Mouse (Mus musculus): Measurements from ENCODE around the gene C2cd4a. TPM values are rescaled to one million over a fixed set of nuclear protein-coding genes. Genes with fewer than 3 reads are reported as not detected.

Gene C2cd4a
- polyA plus RNA-seq, 1 experiment from 2014 or later, result 0.27 TPM

DNA sequence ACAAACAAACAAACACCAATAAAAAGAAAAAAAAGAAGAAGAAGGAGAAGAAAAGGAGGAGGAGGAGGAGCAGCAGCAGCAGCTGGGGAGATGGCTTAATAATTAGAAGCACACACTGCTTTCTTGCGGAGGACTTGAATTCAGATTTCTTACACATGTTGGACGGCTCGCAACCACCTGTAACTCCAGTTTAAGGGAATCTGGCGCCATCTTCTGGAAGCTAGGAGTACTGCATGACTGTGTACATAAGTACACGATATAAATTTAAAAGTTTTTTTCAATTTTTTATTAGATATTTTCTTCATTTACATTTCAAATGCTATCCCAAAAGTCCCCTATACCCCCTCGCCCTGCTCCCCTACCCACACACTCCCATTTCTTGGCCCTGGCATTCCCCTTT, 29.9 kb downstream of the C2cd4a start:
- WGBS, result 34% methylated on average over 6 of the region's 6 CpGs
- no peak overlapping the region for H3K27ac ChIP-seq
- H3K36me3 ChIP-seq, result no peaks in the 10 kb centered on the region
- no peak overlapping the region for H3K9ac ChIP-seq
- H3K27me3 ChIP-seq (replicated peaks), result no peaks in the 10 kb centered on the region
- H3K4me3 ChIP-seq, result no peak overlapping the region
- H3K4me1 ChIP-seq, result 0 out of 2 replicates have a peak, but pooled peaks cover 7% of the 10 kb centered on the region
- H3K4me2 ChIP-seq (replicated peaks), result no peak overlapping the region
- no peak for ATAC-seq (ENCODE audit: low FRiP score, low read depth)
- H3K9me3 ChIP-seq, result no peaks in the 10 kb centered on the region

DNA sequence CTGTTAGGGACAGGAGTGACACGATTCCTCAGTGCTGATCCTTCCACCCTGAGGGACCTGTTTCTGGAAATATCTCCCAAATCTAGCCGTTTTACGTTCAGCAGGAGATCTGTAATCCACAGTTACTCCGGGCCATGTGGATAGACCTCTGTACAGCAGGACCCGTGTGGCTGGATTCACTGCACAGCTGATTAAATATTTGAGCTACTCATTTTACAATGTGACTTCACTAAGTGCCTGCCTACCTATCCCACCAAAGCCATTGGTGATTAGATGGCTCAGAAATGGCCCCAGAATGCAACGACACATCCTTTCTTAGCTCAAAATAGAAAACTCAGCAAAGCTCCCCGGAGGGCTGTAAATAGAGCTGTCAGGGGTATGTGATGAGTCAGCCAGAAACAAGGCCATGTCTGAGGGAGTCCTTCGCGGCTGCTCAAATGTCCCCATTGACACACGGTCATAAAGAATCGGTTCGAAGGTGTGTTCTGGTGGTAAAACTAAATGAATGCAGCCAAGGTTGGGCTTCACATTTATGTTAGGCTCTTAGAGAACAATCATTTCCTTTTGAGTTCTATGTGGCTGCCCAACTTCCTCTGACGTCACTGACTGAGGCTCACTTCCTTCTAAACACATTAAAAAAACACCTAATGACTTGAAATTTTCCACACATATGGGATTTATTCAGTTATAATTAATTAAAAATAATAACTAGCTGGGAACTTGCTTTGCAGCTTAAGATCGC, 32.9 kb downstream of the C2cd4a start:
- H3K9ac ChIP-seq, result no peak overlapping the region
- no peak overlapping the region for H3K27ac ChIP-seq
- no peak for ATAC-seq (ENCODE audit: low FRiP score, low read depth)
- H3K4me1 ChIP-seq, result peaks cover 26% of the 10 kb centered on the region
- H3K9me3 ChIP-seq, result no peaks in the 10 kb centered on the region
- no peaks in the 10 kb centered on the region for H3K36me3 ChIP-seq
- no peak overlapping the region for H3K4me2 ChIP-seq (replicated peaks)
- H3K4me3 ChIP-seq, result no peak overlapping the region
- 46% methylated on average over 14 of the region's 14 CpGs for WGBS
- H3K27me3 ChIP-seq (replicated peaks), result no peaks in the 10 kb centered on the region

DNA sequence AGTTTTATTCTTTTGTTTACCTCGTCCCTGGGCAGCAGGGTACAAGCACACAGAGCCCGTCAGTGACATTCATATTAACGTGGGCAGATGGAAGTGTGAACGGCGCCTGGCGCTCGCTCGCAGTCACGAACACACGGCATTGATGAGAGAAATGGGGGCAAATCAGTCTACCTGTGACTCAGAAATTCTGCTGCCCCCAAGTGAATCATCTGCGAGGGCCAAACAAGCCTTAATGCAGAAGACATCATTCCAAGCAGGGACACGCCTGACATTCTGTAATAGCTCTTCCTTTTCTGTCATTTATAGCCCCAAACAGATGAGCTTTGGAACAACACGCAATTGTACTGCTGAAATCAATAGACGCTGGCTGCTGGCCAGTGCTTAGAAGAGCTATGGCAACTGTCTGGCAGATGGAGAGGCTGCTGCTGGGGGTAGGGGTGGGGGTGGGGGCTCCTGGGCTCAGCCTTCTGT, 36.9 kb downstream of the C2cd4a start:
- H3K9me3 ChIP-seq, result no peaks in the 10 kb centered on the region
- peaks cover 29% of the 10 kb centered on the region for H3K4me1 ChIP-seq
- ATAC-seq (ENCODE audit: low FRiP score, low read depth), result peak; percentile 79
- WGBS, result 28% methylated on average over 14 of the region's 14 CpGs
- H3K27me3 ChIP-seq (replicated peaks), result no peaks in the 10 kb centered on the region
- no peaks in the 10 kb centered on the region for H3K36me3 ChIP-seq
- no peak overlapping the region for H3K9ac ChIP-seq
- H3K4me3 ChIP-seq, result no peak overlapping the region
- peak overlapping the region; percentile 50; the same call in 1 of the 2 replicates for H3K27ac ChIP-seq
- peak overlapping the region; percentile 46 for H3K4me2 ChIP-seq (replicated peaks)

DNA sequence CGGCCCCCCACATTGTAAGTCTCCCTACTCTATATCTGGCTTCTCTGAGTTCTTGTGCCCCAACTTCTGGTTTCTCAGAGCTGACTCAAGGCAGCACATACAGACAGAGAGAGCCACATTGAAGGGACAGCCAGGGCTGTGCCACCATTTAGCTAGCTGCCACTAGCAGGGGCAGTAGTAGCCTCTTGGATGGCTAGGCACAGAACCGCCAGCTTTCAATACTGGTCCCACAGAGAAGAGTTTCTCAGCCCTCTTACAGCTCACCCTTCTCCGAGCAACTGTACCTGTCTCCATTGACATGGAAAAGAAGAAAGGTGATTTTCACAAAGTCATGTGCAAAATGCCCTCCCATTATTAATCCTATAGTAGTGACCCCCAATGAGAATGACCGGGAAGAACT, 37.5 kb downstream of the C2cd4a start:
- no peak for ATAC-seq (ENCODE audit: low FRiP score, low read depth)

DNA sequence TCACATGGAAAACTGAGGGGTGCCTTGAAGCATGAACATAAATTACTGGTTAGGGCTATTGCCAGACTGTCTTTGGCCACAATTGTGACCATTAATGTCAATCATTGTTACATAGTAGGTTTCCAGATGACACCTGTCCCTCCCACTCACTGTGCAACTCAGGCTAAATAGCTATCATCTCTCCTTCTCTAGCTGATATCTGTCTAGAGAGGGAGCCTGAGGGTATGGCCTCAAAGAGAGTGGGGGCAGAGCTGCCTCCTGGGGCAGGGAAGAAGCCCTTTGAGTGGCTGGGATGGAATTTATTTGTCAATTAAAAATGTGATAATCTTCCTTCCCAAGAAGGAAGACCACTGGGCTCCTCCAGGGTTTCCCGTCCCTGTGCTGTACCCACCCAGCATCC, 37.9 kb downstream of the C2cd4a start:
- Histone ChIP-seq H3K27me3 (replicated peaks) (no peaks in the 10 kb centered on the region), H3K36me3 (no peaks in the 10 kb centered on the region), H3K4me2 (replicated peaks) (no peak overlapping the region), H3K9me3 (no peaks in the 10 kb centered on the region), H3K4me1 (peaks cover 28% of the 10 kb centered on the region), H3K4me3 (no peak overlapping the region), H3K27ac (no peak overlapping the region), H3K9ac (no peak overlapping the region)
- WGBS, result 50% methylated on average over 1 of the region's 1 CpGs
- ATAC-seq (ENCODE audit: low FRiP score, low read depth), result no peak

More for the DNA sequence above, 37.5 kb downstream of the C2cd4a start:
- H3K27me3 ChIP-seq (replicated peaks), result no peaks in the 10 kb centered on the region
- no peaks in the 10 kb centered on the region for H3K9me3 ChIP-seq
- no peak overlapping the region for H3K4me3 ChIP-seq
- H3K4me1 ChIP-seq, result peaks cover 29% of the 10 kb centered on the region
- no peaks in the 10 kb centered on the region for H3K36me3 ChIP-seq
- H3K9ac ChIP-seq, result no peak overlapping the region
- H3K27ac ChIP-seq, result 0 out of 2 replicates have a peak overlapping the region, but pooled peaks have one; percentile 50
- WGBS, result 92% methylated on average over 4 of the region's 4 CpGs
- H3K4me2 ChIP-seq (replicated peaks), result peak overlapping the region; percentile 46; the same call in 1 of the 2 replicates

DNA sequence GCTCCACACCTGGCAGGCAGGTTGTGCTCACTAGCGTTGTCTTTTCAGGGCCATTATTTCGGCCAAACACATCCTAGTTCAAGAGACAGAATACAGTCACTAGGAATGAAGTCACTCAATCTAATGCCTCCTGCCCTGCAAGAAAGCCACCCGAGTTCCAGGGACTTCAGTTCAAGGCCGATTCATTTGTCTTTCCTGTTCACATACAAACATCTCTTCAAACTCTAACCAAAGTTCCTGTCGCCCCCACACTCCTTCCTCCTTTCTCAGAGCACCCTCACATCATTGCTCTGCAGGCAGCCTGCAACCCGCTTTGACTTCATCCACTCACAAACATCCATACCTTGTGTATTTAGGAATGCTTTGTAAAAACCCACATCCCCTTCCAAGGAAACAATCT, 38.6 kb downstream of the C2cd4a start:
- H3K4me2 ChIP-seq (replicated peaks), result no peak overlapping the region
- no peaks in the 10 kb centered on the region for H3K27me3 ChIP-seq (replicated peaks)
- no peak overlapping the region for H3K9ac ChIP-seq
- ATAC-seq (ENCODE audit: low FRiP score, low read depth), result no peak
- WGBS, result 86% methylated on average over 6 of the region's 6 CpGs
- no peak overlapping the region for H3K4me3 ChIP-seq
- H3K4me1 ChIP-seq, result peaks cover 23% of the 10 kb centered on the region
- no peaks in the 10 kb centered on the region for H3K36me3 ChIP-seq
- no peak overlapping the region for H3K27ac ChIP-seq
- no peaks in the 10 kb centered on the region for H3K9me3 ChIP-seq

DNA sequence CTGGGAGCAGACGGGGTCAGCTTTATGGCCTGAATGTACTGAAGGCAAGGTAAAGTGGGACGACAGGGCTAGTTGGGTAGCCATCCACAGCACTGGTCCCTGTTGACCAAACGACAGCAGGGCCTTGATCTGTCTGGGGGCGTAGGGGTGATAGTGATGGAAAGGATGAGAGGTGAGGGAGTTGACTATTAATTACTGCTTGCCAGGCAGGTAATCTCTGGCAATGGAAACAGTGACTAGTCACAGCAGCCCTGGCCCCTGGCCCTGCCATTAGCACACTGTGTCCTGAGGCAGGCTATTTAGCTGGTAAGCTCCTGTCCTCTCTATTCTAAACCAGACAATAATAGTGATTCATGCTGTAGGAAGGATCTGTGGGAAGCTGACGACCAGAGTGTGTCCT, 39.7 kb downstream of the C2cd4a start:
- Histone ChIP-seq H3K27ac (no peak overlapping the region), H3K9ac (no peak overlapping the region), H3K4me2 (replicated peaks) (no peak overlapping the region), H3K27me3 (replicated peaks) (no peaks in the 10 kb centered on the region), H3K9me3 (no peaks in the 10 kb centered on the region), H3K4me1 (peaks cover 23% of the 10 kb centered on the region), H3K36me3 (no peaks in the 10 kb centered on the region), H3K4me3 (no peak overlapping the region)
- 65% methylated on average over 5 of the region's 5 CpGs for WGBS
- no peak for ATAC-seq (ENCODE audit: low FRiP score, low read depth)

DNA sequence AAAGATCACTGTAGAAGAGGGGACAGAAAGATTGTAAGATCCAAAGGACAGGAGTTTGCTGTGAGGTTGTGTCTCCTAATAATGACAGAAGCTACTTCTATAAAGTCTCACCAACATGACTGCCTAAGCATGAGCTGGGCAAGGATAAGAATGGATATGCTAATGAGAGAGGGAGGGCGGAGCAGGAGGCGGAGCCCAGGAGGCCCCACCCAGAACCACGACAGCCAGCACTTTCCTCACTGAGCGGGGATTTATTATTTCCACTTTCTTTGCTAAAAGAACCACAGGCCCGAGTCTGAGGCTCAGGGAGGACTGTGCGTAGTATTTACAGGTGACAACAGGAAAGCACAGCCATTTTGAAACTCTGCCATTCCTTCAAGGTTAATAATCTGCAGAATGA, 44.5 kb downstream of the C2cd4a start:
- no peak for ATAC-seq (ENCODE audit: low FRiP score, low read depth)
- Histone ChIP-seq H3K27me3 (replicated peaks) (no peaks in the 10 kb centered on the region), H3K4me3 (no peak overlapping the region), H3K27ac (no peak overlapping the region), H3K4me2 (replicated peaks) (no peak overlapping the region), H3K9ac (no peak overlapping the region), H3K9me3 (peaks cover 8% of the 10 kb centered on the region), H3K4me1 (no peaks in the 10 kb centered on the region), H3K36me3 (no peaks in the 10 kb centered on the region)
- 62% methylated on average over 6 of the region's 6 CpGs for WGBS

DNA sequence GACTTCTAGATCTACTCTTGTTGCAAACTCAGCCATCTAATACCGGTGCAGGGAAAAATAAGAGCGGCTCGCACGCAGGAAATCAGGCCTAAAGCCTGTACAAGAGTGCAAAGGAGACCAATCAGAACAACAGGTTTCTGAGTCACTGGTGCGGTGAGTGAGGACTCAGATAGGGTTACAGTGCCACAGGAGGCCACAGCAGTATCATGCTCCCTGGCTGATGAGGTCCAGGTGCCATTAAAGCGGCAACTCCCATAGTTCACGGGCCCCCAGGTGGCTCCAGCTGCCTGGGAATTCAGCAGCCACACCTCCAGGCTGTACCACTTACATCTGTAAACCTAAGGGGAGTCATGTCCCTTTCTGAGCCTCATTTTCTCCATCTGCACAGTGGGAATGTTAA, 45.8 kb downstream of the C2cd4a start:
- Histone ChIP-seq H3K4me3 (no peak overlapping the region), H3K4me1 (no peaks in the 10 kb centered on the region), H3K27ac (no peak overlapping the region), H3K4me2 (replicated peaks) (no peak overlapping the region), H3K36me3 (no peaks in the 10 kb centered on the region), H3K27me3 (replicated peaks) (no peaks in the 10 kb centered on the region), H3K9ac (no peak overlapping the region), H3K9me3 (peaks cover 8% of the 10 kb centered on the region)
- no peak for ATAC-seq (ENCODE audit: low FRiP score, low read depth)
- WGBS, result 83% methylated on average over 7 of the region's 7 CpGs

DNA sequence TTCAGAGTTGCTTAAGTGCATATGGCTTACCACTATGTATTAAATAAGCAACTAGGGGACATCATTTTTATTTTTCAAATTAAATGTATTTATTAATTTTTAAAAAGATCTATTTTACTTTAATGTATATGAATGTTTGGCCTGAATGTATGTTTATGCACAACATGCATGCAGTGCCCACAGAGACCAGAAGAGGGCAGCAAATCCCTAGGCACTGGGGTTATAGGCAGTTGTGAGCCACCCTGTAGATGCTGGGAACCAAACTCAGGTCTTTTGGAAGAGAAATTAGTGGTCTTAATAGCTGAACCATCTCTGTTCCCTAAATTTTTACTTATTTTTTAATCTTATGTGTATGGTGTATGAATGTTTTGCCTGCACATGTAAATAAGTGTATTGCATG, 48.2 kb downstream of the C2cd4a start:
- Histone ChIP-seq H3K4me2 (replicated peaks) (no peak overlapping the region), H3K4me1 (no peaks in the 10 kb centered on the region), H3K9ac (no peak overlapping the region), H3K36me3 (no peaks in the 10 kb centered on the region), H3K4me3 (no peak overlapping the region), H3K27me3 (replicated peaks) (no peaks in the 10 kb centered on the region), H3K9me3 (peaks cover 8% of the 10 kb centered on the region), H3K27ac (no peak overlapping the region)
- ATAC-seq (ENCODE audit: low FRiP score, low read depth), result no peak

DNA sequence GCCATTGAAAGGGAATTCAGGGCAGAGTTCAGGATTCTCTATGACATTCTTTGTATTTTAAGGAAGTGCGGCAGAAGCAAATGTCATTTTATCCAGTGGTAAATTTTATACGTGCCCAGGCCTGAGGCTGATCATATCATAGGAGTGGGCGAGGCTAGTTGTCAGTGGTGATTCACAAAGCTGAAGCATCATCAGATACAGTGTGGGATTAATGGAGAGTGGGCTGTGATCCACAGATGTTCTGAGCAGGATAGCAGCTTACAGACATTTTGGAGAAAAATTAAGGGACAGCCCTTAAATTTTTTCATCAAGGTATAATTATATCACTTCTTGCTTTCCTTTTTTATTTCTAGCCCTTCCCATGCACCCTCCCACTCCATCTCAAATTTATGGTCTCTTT, 48.7 kb downstream of the C2cd4a start:
- Histone ChIP-seq H3K4me1 (no peaks in the 10 kb centered on the region), H3K4me2 (replicated peaks) (no peak overlapping the region), H3K36me3 (no peaks in the 10 kb centered on the region), H3K4me3 (no peak overlapping the region), H3K9me3 (peaks cover 8% of the 10 kb centered on the region), H3K27ac (no peak overlapping the region), H3K27me3 (replicated peaks) (no peaks in the 10 kb centered on the region), H3K9ac (no peak overlapping the region)
- 84% methylated on average over 3 of the region's 3 CpGs for WGBS
- ATAC-seq (ENCODE audit: low FRiP score, low read depth), result no peak

DNA sequence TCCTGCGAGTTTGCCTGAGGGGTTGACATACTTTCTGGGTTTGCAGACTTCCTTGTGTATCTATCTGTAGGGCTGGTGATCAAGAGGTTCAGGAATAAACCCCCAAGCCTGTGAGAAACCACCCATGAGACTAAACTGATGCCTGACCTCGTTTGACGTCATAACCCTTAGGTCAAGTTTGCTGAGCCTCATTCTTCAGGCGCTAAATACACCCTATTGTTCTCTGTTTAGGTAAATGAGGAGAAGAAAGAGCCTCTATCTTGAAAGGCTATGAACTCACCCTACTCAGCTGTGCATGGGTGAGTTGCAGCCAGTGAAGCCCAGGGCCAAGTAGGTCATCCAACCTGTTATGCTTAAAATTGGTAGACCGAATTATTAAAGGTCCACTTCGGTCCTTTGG, 49.3 kb downstream of the C2cd4a start:
- H3K9ac ChIP-seq, result no peak overlapping the region
- no peak for ATAC-seq (ENCODE audit: low FRiP score, low read depth)
- no peak overlapping the region for H3K27ac ChIP-seq
- 68% methylated on average over 6 of the region's 6 CpGs for WGBS
- no peak overlapping the region for H3K4me3 ChIP-seq
- no peaks in the 10 kb centered on the region for H3K36me3 ChIP-seq
- H3K4me2 ChIP-seq (replicated peaks), result no peak overlapping the region
- H3K9me3 ChIP-seq, result peaks cover 8% of the 10 kb centered on the region
- H3K27me3 ChIP-seq (replicated peaks), result no peaks in the 10 kb centered on the region
- no peaks in the 10 kb centered on the region for H3K4me1 ChIP-seq

Measured in neural tube, embryonic 12.5 days (tissue).